Mouse (Mus musculus): ENCODE results near the gene Ing5.

- no peak for TF ChIP-seq E2F4 (IDR thresholded peaks at IDR 0.05; ENCODE audit: insufficient replicate concordance, low read depth, low read length)
- peak; percentile 98 for TF ChIP-seq MXI1 (IDR thresholded peaks at IDR 0.05; ENCODE audit: low read depth, low read length)
- TF ChIP-seq POLR2A (IDR thresholded peaks at IDR 0.05; ENCODE audit: low read depth, low read length): peak; percentile 82
- peak in 1 of 2 experiments; percentile 85; a peak in 2 of 4 replicates for TF ChIP-seq CTCF (conservative IDR thresholded peaks at IDR 0.05 in 1 of 2, IDR thresholded peaks at IDR 0.05 in 1 of 2; ENCODE audit: low read depth in 2 of 2, low read length in 2 of 2)
- TF ChIP-seq MEF2A (IDR thresholded peaks at IDR 0.05; ENCODE audit: borderline replicate concordance, low read depth, low read length): peak; percentile 42
- TF ChIP-seq MYC (IDR thresholded peaks at IDR 0.05; ENCODE audit: low read depth, low read length): peak; percentile 83
- no peak for TF ChIP-seq USF2 (conservative IDR thresholded peaks at IDR 0.05; ENCODE audit: low read depth, low read length)
- TF ChIP-seq NELFE (IDR thresholded peaks at IDR 0.05; ENCODE audit: low read depth, low read length): peak; percentile 72
- TF ChIP-seq BHLHE40 (IDR thresholded peaks at IDR 0.05; ENCODE audit: low read depth, low read length): peak; percentile 89
- no peak for TF ChIP-seq EP300 (IDR thresholded peaks at IDR 0.05; ENCODE audit: low read length)
- TF ChIP-seq TBP (conservative IDR thresholded peaks at IDR 0.05; ENCODE audit: low read depth, low read length): peak; percentile 64; the same call in 1 of the 2 replicates
Measured at GRCm38 (mm10) chr1:93803556-93804507, at the start of gene Ing5.

Data from CH12.LX (cell line).